Mouse (Mus musculus) heart, adult 11 months (tissue): ENCODE measurements around the gene Slc25a25.

Source experiments
- DNase-seq: peaks from one replicate; pipeline ENCODE4 v3.0.0; 2022

The Slc25a25 gene

DNA sequence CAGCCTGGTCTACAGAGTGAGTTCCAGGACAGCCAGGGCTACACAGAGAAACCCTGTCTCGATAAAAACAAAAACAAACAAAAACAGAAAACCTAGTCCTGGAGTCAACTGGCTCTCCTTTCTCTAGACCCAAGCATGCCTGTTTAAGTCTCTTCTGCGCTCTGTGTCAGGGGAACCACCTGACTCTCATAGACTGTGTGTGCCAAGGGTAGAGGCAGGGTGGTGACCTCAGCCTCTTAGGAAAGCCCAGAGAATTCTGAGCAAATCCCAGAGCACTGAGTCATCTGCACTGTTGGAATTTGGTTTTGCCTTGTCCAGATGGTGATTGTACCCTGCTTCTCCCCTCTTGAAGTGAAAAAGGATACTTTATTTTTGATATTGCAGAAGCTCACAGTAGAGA lies 7.1 kb upstream of the Slc25a25 start:
- peak; percentile 96 for DNase-seq

DNA sequence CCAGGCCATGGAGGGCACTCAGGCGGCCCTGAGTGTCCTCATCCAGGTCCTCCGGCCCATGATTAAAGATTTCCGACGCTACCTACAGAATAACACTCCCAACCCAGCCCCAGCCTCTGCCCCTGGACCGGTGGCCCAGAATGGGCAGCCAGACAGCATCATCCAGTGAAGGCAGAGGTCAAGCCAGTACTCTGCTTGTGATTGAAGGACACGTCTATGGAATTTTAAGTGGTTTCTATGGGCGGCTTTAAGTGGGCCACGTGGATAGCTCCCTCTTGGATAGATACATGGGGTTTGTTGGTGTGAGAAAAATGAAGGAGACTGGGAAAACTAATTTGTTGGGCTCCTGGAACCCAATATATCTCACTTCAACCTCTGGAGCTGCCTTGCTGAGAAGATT lies 3.9 kb upstream of the Slc25a25 start:
- DNase-seq, result peak; percentile 86

DNA sequence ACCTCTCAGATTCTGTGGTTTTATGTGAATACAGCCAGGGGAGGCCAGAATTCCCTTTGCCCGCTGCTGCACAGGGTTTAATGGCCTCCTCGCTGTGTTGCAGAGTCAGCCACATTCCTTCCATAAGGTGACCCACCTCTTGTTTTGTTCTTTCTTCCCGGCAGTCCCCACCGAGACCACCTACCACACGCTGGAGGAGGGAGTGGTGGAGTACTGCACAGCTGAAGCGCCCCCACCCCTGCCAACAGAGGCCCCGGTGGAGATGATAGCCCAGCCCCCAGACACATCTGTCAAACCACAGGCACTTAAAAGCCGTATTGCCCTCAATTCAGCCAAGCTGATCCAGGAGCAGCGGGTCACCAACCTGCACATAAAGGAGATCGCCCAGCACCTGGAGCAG lies 3.4 kb upstream of the Slc25a25 start:
- no peak for DNase-seq

DNA sequence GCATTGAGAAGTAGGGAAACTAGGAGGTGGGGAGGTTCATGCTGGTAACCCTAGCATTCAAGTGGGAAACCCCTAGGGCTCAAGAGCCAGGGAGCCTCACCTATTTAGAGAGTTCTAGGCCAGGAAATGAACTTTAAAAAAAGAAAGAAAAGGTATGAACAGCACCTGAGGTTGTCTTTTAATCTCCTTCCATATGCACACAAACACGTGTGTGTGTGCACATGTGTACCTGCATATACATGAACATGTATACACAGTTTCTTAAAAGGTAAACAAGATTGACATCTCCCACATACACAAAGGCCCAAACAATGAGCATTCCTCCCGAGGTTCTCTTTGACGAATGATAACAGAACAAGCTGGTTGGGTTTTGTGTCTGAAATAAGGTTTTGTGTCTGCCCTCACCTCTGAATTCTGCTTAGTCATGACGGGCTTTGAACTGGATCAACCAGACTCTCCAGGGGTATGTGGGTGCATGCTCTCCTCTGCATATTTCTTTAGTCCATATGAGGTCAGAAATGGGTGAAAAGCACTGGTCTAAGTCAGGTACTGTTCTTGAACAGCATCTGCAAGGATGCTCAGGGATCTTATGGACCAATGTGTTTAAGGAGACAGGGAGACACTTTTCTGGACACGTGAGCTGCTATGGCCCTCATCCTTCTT lies 2.5 kb upstream of the Slc25a25 start:
- peak; percentile 78 for DNase-seq

DNA sequence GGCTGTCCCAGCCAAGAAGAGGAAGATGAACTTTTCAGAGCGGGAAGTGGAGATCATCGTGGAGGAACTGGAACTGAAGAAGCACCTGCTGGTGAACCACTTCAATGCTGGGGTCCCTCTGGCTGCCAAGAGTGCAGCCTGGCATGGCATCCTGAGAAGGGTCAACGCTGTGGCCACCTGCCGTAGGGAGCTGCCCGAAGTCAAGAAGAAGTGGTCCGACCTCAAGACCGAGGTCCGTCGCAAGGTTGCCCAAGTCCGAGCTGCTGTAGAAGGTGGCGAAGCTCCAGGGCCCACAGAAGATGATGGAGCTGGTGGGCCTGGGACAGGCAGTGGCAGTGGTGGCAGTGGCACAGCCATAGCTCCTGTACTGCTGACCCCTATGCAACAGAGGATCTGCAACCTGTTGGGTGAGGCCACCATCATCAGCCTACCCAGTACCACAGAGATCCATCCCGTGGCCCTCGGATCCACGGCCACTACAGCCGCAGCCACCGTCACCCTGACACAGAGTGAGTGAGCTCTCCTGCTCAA lies 1.3 kb upstream of the Slc25a25 start:
- DNase-seq, result no peak

DNA sequence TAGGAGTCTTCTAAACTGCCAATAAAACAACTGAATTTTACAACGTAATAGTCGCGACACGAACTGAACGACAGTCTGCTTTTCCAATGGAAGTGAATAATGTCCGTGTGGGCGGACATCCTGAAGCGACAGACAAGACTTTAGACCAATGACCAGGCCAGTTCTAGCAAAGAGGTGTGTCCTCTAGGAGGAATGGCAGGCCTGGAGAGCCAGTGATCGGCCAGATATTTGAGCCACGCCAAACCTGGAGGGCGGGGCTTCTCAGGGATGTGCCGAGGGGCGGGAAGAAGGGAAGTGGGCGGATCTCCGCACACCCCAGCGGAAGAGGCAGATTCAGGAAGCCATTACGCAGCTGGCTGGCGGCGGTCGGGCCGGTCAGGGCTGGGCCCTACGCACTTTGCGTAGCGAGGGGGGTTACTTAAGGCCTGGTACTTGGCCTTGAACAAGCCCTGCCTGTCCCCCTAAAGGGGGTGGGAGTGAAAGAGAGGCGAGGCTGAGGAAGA lies 676 bp upstream of the Slc25a25 start:
- peak; percentile 100 for DNase-seq

DNA sequence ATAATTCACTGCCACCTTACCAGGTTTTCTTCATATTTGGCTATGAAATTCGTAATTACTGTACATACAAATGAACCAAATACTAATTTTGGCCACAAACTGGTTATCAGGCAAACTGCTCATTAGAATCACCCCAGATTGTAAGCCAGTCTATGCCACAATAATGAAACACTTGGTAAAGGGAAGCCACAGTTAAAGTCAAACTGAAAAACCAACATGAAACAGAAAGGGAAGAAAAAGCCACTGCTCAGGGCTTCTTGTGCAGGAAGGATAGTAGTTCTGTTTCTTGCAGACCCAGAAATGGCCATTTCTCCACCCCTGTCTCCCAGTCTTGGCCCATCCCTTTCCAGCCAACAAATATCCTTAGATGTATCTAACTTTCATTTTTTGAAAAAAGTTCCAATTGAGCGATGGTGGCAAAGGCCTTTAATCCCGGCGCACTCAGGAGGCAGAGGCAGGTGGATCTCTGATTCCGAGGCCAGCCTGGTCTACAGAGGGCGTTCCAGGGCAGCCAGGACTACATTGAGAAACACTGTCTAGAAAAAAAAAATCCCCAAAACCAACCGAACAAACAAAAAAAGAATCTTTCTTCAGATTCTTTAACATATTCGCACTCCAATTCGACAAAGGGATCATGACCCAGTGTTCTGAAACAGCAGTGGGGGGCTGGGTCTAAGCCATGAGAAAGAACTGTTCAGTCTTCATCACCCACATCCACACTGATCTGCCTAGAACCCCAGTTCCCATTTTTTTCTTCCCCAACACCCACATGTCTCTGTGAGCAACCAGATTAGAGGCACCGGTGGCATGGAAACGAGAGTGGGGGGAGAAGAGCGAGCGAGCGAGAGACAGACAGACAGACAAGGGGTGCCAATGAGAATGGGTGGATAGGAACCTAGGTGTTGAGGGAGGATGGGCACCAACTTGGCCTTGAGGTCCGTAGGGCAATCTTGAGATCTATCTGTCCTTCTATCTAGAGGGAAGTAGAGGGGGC lies 1.2 kb downstream of the Slc25a25 start, which contains the start of gene Naif1:
Gene Naif1 (plus strand): TSS at position 697 of the 994 bp plus-strand sequence.
- peak; percentile 95 for DNase-seq

DNA sequence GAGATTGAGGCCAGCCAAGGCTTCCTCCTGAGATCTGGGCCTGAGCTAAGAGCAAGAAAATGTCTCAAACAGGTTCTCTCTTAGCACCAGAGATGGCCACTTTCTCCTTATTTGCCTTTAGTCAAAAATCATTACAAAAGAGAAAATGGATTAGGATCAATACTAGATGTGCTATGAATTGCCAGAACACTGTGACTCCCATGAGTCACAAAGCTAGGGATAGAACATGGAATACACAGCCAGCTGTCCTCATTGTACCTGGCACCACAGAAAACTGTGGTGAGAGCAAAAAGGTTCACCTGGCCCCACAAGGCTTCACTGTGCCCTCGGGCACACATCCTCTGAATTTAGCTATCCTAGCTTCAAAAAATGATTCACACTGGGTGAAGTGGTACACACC lies 2.8 kb downstream of the Slc25a25 start:
- DNase-seq, result no peak

DNA sequence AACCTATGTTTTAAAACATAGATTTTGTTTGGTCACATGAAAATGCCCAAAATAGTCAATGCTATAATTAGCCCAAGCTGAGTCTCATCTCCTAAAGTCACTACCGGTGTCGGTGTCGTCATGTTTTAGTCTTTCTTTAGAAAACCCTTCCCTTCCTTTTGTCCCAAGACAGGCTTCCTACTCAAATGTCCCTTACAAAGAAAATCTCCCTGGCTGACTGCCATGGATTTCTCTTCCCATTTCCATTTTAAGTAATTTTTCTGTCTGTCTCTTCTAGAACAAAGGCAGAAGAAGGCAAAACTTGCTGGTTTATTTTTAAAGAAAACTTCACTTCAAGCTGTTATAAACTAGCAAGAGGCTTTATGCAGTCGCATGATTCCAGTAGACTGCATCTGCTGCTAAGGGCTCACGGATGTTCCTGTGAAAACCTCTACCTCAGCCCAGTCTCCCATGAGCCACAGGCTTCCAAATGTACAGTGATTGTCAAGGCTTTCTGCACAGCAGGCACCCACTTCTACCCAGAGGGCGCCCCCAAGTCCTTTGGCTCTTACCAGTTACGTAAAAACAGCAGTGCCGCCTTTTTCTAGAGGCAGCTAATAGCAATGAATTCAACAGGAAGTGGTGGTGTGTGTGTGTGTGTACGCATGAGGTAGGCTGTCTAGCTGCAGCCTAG lies 3.8 kb downstream of the Slc25a25 start:
- peak; percentile 97 for DNase-seq

DNA sequence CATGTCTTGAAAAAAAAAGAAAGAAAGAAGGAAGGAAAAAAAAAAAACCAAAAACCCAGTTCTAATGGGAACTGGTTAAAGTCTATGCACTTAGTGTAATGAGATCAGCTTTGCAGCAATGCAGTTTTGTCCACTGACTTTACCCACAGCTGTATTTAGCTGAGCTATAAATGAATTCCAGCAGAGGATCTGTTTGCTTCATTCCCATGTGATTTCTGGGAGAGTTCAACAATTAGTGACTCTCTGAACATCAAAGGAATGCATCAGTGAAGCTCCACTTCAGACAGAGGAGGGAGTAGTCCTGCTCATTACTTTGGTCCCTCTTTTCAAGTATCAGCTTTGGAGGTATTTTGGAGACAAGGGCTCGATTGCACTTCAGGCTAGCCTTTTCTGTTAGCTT lies 5.7 kb downstream of the Slc25a25 start:
- DNase-seq, result no peak

DNA sequence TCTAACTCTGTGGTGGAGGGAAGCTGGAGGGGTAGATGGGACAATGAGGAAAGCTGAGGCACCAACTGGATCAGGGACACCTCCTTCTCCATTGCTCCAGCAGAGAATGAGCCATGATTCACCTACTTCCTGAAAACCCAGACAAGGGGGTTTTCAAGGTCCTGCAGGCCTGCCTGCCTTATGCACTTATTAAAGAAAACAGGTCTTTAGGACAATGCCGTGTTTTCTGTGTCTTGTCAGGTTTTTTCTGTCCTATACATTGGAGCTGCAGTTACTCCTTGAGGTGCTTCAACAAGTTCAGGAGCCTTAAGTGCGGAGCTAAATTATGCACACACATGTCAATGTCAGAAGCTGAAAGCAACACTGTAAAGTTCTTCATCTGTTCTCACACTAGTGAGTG lies 9.7 kb downstream of the Slc25a25 start:
- DNase-seq, result no peak

DNA sequence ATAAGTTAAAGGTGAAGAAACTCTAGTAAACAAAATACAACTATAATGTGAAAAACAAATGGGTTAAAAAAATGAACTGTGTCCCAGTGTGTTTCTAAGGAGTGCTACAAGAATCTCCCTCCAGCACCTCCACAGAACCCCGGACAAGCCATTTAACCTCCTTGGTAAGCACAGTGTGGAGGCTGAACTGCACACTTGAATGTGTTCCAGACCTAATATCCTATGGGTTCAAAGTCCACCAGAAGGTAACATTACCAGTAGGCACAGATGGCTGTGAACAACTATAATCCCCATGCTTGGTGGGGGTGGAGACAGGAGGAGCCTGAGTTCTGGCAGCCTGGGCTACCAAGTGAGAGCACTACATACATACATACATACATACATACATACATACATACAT lies 10.6 kb downstream of the Slc25a25 start:
- no peak for DNase-seq

DNA sequence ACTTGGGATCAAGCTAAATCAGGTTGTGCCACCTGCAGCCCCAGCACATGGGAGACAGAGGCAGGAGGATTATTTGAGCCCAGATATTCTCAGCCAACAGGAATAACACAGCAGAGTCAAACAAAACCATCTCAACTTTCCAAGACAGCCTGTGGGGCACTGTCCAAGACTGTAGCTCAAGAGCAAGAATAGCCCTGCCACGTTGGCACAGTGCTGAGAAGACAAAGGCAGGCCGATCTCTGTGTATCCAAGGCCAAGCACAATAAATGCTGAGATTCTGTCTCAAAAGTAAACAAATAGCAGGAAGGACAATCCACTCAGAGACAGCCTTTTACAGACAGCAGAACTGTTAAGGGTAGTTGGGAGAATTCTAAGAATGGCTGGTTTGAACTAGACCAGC lies 11.1 kb downstream of the Slc25a25 start:
- no peak for DNase-seq

DNA sequence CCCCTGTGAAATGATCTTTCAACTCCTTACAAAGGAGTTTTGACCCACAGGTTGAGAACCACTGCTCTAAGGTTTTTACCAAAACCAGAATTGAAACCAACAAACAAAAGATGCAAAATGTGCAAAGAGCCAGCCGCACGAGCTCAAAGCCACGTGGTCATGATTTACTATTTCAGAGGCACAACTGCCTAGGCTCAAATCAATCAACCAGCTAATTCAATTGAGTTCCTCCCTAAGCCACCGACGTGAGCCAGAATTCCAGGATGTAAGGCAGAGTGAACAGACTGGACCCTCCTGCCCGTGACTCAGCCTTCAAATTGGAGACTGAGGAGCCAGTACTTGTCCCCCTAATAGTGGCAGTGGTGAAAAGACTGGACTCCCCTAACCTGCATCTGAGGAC lies 12.1 kb downstream of the Slc25a25 start:
- no peak for DNase-seq

DNA sequence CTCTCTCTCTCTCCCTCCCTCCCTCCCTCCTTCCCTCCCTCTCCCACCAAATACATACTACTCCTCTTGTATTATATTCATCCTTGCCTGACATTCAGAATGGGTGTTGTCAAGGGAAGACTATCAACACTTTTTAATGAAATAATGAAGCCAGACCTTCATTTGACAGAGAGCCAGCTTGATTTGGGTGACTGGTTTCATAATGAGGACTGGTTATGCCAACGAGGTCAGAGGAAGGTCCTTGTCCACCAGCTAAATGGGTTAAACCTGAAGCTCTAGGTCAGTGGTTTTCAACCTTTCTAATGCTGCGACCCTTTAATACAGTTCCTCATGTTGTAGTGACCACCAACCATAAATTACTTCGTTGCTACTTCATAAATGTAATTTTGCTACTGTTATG lies 12.5 kb downstream of the Slc25a25 start:
- no peak for DNase-seq

DNA sequence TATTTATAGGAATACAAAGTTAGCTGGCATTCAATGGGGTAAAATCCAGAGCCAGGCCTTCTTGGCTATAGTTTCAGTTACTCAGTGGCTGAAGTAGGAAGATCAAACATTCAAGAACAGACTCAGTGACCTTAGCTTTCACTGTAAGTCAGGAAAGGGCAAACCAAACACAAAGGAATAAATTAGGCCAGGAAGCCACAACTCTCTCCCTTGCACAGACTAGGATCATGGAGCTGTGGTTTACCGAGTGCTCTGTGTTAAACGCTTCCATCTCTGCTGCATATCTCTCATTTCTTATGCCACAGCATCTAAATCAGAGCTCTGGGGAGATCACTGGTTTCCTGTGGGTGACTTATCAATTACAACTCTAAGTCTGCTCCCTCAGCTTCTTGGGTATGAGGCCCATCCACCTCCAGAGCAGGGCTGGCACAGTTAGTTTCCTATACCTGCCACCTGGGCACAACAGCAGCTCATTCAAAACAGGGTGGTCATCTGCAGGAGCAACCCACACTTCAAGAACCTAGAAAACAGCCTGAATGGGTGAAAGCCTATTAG lies 13.6 kb downstream of the Slc25a25 start:
- DNase-seq, result no peak

DNA sequence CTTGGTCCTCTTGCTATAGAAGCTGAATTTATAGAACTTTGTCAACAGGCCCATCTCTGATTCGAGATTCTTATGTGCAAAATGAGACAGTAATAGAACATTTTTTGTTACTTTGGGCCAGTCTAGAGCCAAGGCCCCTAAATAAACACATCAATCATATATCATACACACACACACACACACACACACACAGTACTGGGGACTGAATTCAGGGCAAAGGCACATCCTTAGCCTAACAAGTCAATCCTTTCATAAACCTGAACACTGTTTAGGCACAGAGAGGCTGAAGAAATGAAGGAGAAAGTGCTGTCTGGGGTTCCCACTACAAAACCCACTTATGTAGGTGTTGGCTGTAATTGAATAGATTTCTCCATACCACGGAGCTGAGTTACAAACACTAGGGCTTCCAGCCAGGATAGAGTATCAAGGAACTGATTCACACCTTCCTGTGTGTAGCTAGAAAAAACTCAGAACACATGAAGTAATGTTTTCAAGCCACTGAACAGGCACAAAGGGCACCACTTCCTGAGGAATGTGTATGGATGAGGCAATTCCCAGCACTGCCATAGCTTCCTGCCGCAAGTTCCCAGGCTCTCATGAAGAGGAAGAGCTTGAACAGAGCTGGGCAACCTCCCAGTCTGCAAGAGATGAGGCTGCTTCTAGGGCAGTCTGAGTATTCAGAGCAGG lies 14.4 kb downstream of the Slc25a25 start:
- DNase-seq, result peak; percentile 96

DNA sequence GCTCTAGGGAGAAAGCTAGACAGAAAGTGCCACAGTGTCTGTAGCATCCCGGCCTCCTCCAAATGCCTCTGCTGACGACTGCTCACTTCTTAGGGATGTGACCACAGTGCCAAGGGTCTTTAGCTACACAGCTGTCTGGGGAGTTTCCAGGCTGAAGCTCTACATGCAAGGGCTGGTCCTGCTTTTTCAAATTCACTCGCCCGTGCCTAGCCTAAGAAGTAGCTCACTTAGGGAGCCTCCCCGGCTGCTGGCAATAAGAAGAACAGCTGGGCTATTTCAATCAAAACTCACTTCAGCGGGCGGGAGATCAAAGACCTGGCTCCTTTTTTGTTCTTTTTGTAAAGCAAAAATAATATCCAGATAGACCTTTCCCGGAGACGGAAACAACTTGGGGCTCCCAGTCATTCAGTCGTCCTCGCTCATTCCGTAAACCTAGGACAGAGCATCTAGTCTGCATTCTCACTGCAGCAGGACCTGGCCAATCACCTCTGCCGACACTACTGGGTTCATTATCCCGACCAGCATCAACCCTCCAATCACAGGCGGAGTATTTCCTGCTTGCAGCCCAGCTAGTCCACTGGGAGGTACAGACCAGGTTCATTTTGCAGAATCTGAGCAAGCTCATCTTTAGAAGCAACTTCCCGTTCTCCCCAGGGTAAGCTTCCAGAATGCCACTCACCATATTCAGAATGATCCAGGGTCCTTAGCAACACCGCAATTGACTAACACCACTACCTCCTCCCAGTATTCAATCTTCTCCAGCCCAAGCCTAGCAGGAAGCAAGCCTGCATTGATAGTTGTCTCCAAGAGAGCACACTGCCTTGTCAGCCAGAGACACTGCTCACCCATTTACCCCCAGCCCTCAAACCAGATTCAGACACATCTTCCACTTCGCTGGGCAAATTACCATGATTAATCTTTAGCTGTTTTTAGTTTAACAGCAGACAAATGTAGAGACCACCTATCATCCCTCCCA lies 20.3 kb downstream of the Slc25a25 start:
- peak; percentile 99 for DNase-seq

DNA sequence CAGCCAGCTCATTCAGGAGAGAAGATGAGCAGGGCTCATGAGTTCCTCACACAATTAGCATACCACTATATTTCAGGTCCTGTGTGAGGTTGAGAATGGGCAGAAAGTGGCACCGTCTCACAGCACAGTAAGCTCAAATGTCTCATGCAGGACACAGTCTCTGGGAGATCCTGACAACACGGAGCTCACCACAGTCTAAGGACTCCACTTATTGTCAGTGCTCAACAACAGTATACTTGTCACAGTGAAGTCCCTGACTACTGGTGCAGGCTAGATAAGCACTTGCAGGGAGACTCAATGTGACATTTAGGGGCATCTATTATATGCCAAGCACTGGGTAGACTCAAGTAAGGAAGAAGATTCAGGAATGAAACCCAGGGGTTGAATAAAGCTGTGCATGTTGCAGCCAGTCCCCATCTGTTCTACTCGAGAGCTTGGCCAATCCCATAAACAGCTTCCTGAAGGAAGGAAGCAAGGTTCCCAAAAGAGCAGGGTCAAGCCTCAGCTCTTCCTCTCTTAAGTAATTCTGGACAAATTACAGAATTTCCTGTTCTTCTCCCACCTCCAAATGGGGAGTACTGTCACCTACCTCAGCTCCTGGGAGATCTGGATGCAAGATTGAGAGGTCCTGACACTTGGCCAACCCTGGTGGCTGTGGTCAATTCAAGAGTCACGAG lies 21.9 kb downstream of the Slc25a25 start:
- DNase-seq, result peak; percentile 93

DNA sequence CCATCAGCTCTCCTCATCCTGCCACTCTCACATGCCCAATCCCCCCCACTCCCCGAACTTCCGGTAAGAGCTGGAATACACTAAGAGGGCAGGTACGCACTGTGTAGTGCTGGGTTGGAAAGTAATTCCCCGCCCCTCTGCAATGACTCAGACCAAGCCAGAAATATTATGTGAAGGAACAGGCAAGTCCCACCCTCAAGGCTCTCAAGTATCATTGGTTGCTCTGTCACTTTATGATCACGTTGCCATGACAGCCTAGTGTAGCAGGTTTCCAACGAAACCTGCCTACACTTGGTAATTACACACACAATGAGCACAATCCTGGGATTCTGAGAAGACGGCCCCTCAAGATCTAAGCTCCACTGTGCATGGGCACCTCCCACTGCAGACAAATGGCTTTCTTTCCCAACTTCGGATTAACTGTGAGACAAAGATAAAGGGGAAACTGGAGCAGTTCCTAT lies 23.0 kb downstream of the Slc25a25 start:
- DNase-seq, result peak; percentile 94
